Mouse (Mus musculus): ENCODE data around the gene Apopt1. TPM values are rescaled to one million over a fixed set of nuclear protein-coding genes. Genes with fewer than 3 reads are reported as not detected.

Apopt1 gene
- total and polyA plus RNA-seq, 2 experiments = 24.3 to 78.4 TPM

DNA sequence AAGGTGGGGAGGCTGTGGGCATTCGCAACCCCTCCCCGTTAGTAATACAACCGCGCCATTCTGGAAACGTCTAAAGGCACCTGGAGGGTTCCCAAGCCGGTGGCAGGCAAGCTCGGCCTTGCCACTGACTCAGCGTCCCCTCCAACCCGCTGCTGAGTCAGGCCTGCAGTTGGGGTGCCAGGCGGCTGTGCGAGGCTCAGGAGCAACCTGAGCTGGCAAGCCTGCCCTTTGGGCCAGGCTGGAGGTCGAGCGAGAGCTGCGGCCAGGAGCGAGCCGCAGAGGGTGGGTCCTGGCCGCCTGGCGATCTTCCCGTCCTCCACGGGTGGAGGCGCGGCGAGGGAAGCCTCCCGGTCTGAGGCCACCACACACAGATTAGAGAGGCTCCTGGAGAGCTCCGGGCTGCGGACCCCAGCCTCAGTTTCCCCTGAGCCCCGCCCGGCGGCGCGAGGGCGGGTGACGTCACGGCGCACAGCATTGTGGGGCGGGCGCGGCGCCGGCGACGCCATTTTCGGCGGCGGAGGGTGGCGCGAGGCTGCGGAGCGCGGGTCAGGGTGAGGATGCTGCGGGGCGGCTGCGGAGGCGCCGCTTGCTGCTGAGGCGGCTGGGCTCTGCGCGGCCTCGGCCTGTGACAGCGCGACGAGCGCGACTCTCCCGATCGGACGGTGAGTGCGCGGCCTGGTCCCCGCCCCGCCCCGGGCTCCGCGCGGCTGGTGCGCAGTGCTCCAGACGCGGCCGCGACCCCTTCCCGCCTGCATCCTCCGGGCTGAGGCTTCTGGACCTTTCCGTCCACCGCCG, 45.5 kb downstream of the Apopt1 start, which contains the start of gene Klc1:
TSS of gene Klc1 (plus strand) at position 469 of the 795 bp plus-strand sequence.
- Histone ChIP-seq H3K4me3 (ENCODE audit: insufficient read depth, low read depth, low read length) (peak within 1 kb of the TSS; percentile 96), H3K27ac (replicated peaks; ENCODE audit: insufficient read depth, low read depth, low read length) (peak within 1 kb of the TSS; percentile 93), H3K27me3 (ENCODE audit: control insufficient read depth, insufficient read depth, low read length) (no peaks in the 10 kb centered on the region), H3K9ac (ENCODE audit: low read depth, low read length) (peak within 1 kb of the TSS; percentile 90), H3K79me2 (ENCODE audit: control insufficient read depth, insufficient read depth, low read length) (peaks cover 47% of the 10 kb centered on the region), H3K4me1 (ENCODE audit: control insufficient read depth, insufficient read depth, low read length) (peaks cover 4% of the 10 kb centered on the region; the same call in 1 of the 2 replicates), H3K36me3 (ENCODE audit: control insufficient read depth, insufficient read depth, low read length) (no peaks in the 10 kb centered on the region)
- TF ChIP-seq CTCF (IDR thresholded peaks at IDR 0.05; ENCODE audit: low read depth, low read length) = 0 out of 2 replicates have a peak, but pooled peaks have one; percentile 2
- TF ChIP-seq POLR2A (IDR thresholded peaks at IDR 0.05; ENCODE audit: extremely low read depth, insufficient read depth, low read length) = peak; percentile 54; the same call in 1 of the 2 replicates
- DNase-seq (ENCODE audit: extremely low read depth, low read depth, low spot score) = peak; percentile 49
- under 1% methylated on average over 83 of the region's 85 CpGs for WGBS

DNA sequence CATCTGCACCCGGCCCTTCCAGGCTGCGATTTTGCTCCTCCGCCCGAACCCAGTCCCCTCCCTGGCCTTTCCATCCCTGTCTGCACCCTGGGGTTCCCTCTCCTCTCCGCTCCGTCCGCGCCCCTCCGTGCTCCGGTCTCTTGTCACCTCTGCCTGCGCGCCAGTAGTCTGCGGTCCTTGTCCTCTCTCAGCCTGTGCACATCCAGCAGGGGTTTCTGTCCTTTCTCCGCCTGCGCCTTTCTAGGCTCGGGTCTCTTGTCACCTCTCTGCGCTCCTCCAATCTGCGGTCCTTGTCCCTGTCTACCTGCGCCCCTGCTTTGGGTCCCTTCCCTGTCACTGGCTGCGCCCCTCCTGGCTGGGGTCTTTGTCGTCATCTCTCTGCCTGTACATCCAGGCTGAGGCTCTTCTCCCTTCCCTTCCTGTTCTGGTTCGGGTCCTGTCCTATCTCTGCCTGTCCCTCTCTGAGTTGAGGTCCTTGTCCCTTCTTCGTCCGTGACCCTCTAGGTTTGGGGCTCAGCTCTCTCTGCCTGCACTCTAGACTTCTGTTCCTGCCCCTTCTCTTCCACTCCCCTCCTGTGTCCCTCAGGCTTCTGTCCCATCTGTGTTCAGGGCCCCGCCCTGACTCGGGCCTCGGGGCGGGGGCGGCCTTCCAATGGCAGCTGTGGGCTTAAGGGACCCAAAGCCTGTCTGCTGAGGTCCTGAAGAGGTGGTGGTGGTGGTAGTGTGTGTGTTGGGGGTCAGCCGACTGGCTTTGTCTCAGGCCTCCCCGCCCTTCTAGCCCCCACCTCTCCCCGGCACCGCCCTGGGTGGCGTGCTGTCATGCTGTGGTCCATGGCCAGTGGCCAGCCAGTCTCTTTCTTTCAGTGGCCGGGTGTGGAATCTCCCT, 46.4 kb downstream of the Apopt1 start:
- Histone ChIP-seq H3K9ac (ENCODE audit: low read depth, low read length) (peak overlapping the region; percentile 90), H3K4me1 (ENCODE audit: control insufficient read depth, insufficient read depth, low read length) (peaks cover 4% of the 10 kb centered on the region; the same call in 1 of the 2 replicates), H3K4me3 (ENCODE audit: insufficient read depth, low read depth, low read length) (peak overlapping the region; percentile 96), H3K27ac (replicated peaks; ENCODE audit: insufficient read depth, low read depth, low read length) (peak overlapping the region; percentile 93; the same call in 1 of the 2 replicates), H3K36me3 (ENCODE audit: control insufficient read depth, insufficient read depth, low read length) (no peaks in the 10 kb centered on the region), H3K27me3 (ENCODE audit: control insufficient read depth, insufficient read depth, low read length) (no peaks in the 10 kb centered on the region), H3K79me2 (ENCODE audit: control insufficient read depth, insufficient read depth, low read length) (peaks cover 52% of the 10 kb centered on the region)
- no peak for DNase-seq (ENCODE audit: extremely low read depth, low read depth, low spot score)
- no peak for TF ChIP-seq CTCF (IDR thresholded peaks at IDR 0.05; ENCODE audit: low read depth, low read length)
- TF ChIP-seq POLR2A (IDR thresholded peaks at IDR 0.05; ENCODE audit: extremely low read depth, insufficient read depth, low read length) = no peak
- 12% methylated on average over 35 of the region's 35 CpGs for WGBS

- 74% methylated on average over 7 of the region's 7 CpGs for WGBS
- Histone ChIP-seq H3K4me1 (ENCODE audit: control insufficient read depth, insufficient read depth, low read length) (peaks cover 4% of the 10 kb centered on the region; the same call in 1 of the 2 replicates), H3K9ac (ENCODE audit: low read depth, low read length) (no peak overlapping the region), H3K27ac (replicated peaks; ENCODE audit: insufficient read depth, low read depth, low read length) (no peak overlapping the region), H3K36me3 (ENCODE audit: control insufficient read depth, insufficient read depth, low read length) (no peaks in the 10 kb centered on the region), H3K27me3 (ENCODE audit: control insufficient read depth, insufficient read depth, low read length) (no peaks in the 10 kb centered on the region), H3K4me3 (ENCODE audit: insufficient read depth, low read depth, low read length) (no peak overlapping the region), H3K79me2 (ENCODE audit: control insufficient read depth, insufficient read depth, low read length) (peaks cover 57% of the 10 kb centered on the region)
- DNase-seq (ENCODE audit: extremely low read depth, low read depth, low spot score) = no peak
- no peak for TF ChIP-seq CTCF (IDR thresholded peaks at IDR 0.05; ENCODE audit: low read depth, low read length)
- no peak for TF ChIP-seq POLR2A (IDR thresholded peaks at IDR 0.05; ENCODE audit: extremely low read depth, insufficient read depth, low read length)
These were observed 47.3 kb downstream of the Apopt1 start for GRCm38 (mm10) chr12:111760306-111760908.

DNA sequence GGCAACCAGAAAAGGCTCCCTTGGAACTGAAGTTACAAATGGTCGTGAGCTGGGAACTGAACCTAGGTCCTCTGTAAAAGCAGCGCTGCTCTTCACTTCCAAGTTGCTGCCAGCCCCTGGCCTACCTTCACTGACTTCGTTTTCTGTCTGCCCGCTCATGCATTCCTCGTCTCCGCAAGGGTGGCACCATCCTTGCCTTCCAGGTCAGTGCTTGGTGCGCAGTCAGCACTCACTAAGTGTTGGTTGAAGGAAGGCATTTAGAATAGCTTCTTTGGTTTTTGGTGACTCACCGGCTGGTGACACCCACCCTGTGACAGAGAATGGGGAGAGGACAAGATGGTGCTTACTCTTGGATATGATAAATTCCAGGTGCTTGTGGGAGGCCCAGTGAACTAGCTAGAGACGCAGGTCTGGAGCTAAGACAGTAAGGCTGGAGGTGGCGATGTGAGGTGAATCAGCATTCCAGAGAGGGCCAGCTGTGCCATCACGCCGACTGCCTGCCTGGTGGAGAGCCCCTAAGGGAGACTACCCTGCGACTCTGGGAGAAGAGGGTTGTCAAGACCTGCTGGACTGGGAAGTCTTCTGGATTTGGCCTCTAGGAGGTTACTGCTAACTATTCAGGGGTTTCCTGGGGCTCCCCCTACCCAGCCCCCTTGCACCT, 49.7 kb downstream of the Apopt1 start:
- no peaks in the 10 kb centered on the region for H3K27me3 ChIP-seq (ENCODE audit: control insufficient read depth, insufficient read depth, low read length)
- no peak for DNase-seq (ENCODE audit: extremely low read depth, low read depth, low spot score)
- H3K4me3 ChIP-seq (ENCODE audit: insufficient read depth, low read depth, low read length) = no peak overlapping the region
- no peak overlapping the region for H3K27ac ChIP-seq (replicated peaks; ENCODE audit: insufficient read depth, low read depth, low read length)
- no peak for TF ChIP-seq POLR2A (IDR thresholded peaks at IDR 0.05; ENCODE audit: extremely low read depth, insufficient read depth, low read length)
- no peak for TF ChIP-seq CTCF (IDR thresholded peaks at IDR 0.05; ENCODE audit: low read depth, low read length)
- peaks cover 6% of the 10 kb centered on the region; the same call in 1 of the 2 replicates for H3K4me1 ChIP-seq (ENCODE audit: control insufficient read depth, insufficient read depth, low read length)
- H3K36me3 ChIP-seq (ENCODE audit: control insufficient read depth, insufficient read depth, low read length) = no peaks in the 10 kb centered on the region
- H3K9ac ChIP-seq (ENCODE audit: low read depth, low read length) = no peak overlapping the region
- WGBS = 95% methylated on average over 13 of the region's 13 CpGs
- peaks cover 71% of the 10 kb centered on the region for H3K79me2 ChIP-seq (ENCODE audit: control insufficient read depth, insufficient read depth, low read length)

Measured in liver, adult 2 months (tissue).